Mouse (Mus musculus) ES-E14 (cell line): ENCODE measurements at regions not wholly inside any gene's neighbourhood (a gene's known extent, or its start where the extent isn't known, plus 50 kb on each side); places are given as distances from the start of the nearest gene placed in this dataset.

Experiments used
- MAFK ChIP-seq: IDR thresholded peaks from 2 replicates; pipeline ENCODE4 v1.6.1; 2014; ENCODE audit warnings: mild to moderate bottlenecking, low read depth, low read length, inconsistent platforms; ENCODE audit not compliant: insufficient read depth
- ZC3H11A ChIP-seq: IDR thresholded peaks from 2 replicates; pipeline ENCODE4 v1.6.1; 2012; ENCODE audit warnings: low read depth, mild to moderate bottlenecking, inconsistent platforms, low read length, borderline replicate concordance

- TF ChIP-seq MAFK = no peak
- TF ChIP-seq ZC3H11A = no peak
Observed at GRCm38 (mm10) chr13:44157236-44157635, 372.7 kb downstream of the Cd83 start.
